Mouse (Mus musculus) hindbrain, embryonic 16.5 days (tissue): ENCODE data around the gene Gm47985. TPM values are rescaled to one million over a fixed set of nuclear protein-coding genes. Genes with fewer than 3 reads are reported as not detected.

Source experiments
- ATAC-seq: fragments of 200-750 bp; cut with Nextera tagmentation; 2 replicates; pipeline ENCODE4 v1.8.0; 2017; ENCODE audit warnings: moderate TSS enrichment, moderate library complexity
- H3K27ac ChIP-seq: fragments of 300-500 bp; sonication (generic); 2 replicates; pipeline ENCODE4 v1.5.1; 2014; ENCODE audit warnings: low read depth, mild to moderate bottlenecking, control low read depth, low read length, moderate library complexity
- H3K27me3 ChIP-seq: fragments of 300-500 bp; sonication (generic); replicated peaks from 2 replicates; pipeline ENCODE4 v1.6.1; 2014; ENCODE audit warnings: low read length; ENCODE audit not compliant: control insufficient read depth, insufficient read depth
- H3K36me3 ChIP-seq: fragments of 300-500 bp; sonication (generic); 2 replicates; pipeline ENCODE4 v1.6.1; 2014; ENCODE audit warnings: mild to moderate bottlenecking, low read length, moderate library complexity, mixed read lengths; ENCODE audit not compliant: control insufficient read depth, insufficient read depth
- H3K4me1 ChIP-seq: fragments of 300-500 bp; sonication (generic); 2 replicates; pipeline ENCODE4 v1.6.1; 2014; ENCODE audit warnings: low read depth, low read length; ENCODE audit not compliant: control insufficient read depth, insufficient read depth
- H3K4me2 ChIP-seq: fragments of 300-500 bp; sonication (generic); 2 replicates; pipeline ENCODE4 v1.6.1; 2014; ENCODE audit warnings: mild to moderate bottlenecking, low read length, control low read depth, moderate library complexity
- H3K4me3 ChIP-seq: fragments of 300-500 bp; sonication (generic); 2 replicates; pipeline ENCODE4 v1.5.1; 2014; ENCODE audit warnings: mild to moderate bottlenecking, low read length, control low read depth, moderate library complexity
- H3K9ac ChIP-seq: fragments of 300-500 bp; sonication (generic); 2 replicates; pipeline ENCODE4 v1.6.1; 2014; ENCODE audit warnings: low read depth, mild to moderate bottlenecking, control low read depth, low read length, moderate library complexity
- H3K9me3 ChIP-seq: fragments of 300-500 bp; sonication (generic); 2 replicates; pipeline ENCODE4 v1.6.1; 2014; ENCODE audit warnings: mild to moderate bottlenecking, low read length, moderate library complexity; ENCODE audit not compliant: control insufficient read depth
- WGBS: fragments of 180-500 bp; shearing (Covaris S2); extraction: QIAGEN DNeasy Blood & Tissue Kit; methylation state at CpG from one replicate; pipeline ENCODE4 v1.1.7; 2014; 5-methylcytosine and 5-hydroxymethylcytosine counted together
- polyA plus RNA-seq: library from polyadenylated mRNA; unstranded; fragments of >200 nt; fragmentation: Nextera tagmentation; extraction: Ambion mirVana; gene quantifications from 2 replicates; pipeline ENCODE4 v1.2.1, GENCODE M21; 2015

Gm47985 gene
- polyA plus RNA-seq, 1 experiment from 2014 or later, result not detected

- Histone ChIP-seq H3K27ac (no peak overlapping the region), H3K4me3 (no peak overlapping the region), H3K9me3 (no peaks in the 10 kb centered on the region), H3K36me3 (no peaks in the 10 kb centered on the region), H3K4me1 (no peaks in the 10 kb centered on the region), H3K27me3 (no peaks in the 10 kb centered on the region), H3K9ac (no peak overlapping the region), H3K4me2 (no peak overlapping the region)
- WGBS, result 100% methylated on average over 1 of the region's 1 CpGs
- no peak for ATAC-seq
Measured at GRCm38 (mm10) chr1:151224536-151224935, 42.2 kb downstream of the Gm47985 start.

DNA sequence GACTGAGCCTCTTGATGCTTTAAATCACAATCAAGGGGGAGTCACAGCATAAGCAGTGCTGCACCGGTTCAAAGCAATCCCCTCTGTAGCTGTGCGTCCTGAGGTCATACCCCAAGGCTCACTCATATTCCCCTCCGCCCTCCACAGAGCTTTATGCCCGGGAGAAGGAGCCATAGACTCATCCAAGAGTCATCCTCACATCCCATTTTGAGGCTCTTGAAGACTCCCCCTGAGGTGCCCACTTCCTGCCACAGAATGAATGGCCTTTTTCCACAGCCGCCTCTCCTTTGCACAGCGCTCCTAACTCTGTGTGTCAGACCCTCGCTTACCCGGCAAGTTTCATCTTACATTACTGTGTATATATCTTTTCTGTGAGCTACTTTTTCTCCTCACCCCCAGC lies 45.2 kb downstream of the Gm47985 start:
- no peaks in the 10 kb centered on the region for H3K36me3 ChIP-seq
- H3K4me1 ChIP-seq, result no peaks in the 10 kb centered on the region
- H3K9me3 ChIP-seq, result no peaks in the 10 kb centered on the region
- no peak overlapping the region for H3K27ac ChIP-seq
- WGBS, result 84% methylated on average over 8 of the region's 8 CpGs
- no peak overlapping the region for H3K4me3 ChIP-seq
- H3K27me3 ChIP-seq, result no peaks in the 10 kb centered on the region
- no peak for ATAC-seq
- H3K4me2 ChIP-seq, result no peak overlapping the region
- no peak overlapping the region for H3K9ac ChIP-seq

- Histone ChIP-seq H3K36me3 (no peaks in the 10 kb centered on the region), H3K27me3 (no peaks in the 10 kb centered on the region), H3K27ac (no peak overlapping the region), H3K9ac (no peak overlapping the region), H3K4me2 (no peak overlapping the region), H3K4me1 (no peaks in the 10 kb centered on the region), H3K4me3 (no peak overlapping the region), H3K9me3 (no peaks in the 10 kb centered on the region)
- WGBS, result 79% methylated on average over 1 of the region's 1 CpGs
- no peak for ATAC-seq
Measured at GRCm38 (mm10) chr1:151228320-151228989, 46.1 kb downstream of the Gm47985 start.

DNA sequence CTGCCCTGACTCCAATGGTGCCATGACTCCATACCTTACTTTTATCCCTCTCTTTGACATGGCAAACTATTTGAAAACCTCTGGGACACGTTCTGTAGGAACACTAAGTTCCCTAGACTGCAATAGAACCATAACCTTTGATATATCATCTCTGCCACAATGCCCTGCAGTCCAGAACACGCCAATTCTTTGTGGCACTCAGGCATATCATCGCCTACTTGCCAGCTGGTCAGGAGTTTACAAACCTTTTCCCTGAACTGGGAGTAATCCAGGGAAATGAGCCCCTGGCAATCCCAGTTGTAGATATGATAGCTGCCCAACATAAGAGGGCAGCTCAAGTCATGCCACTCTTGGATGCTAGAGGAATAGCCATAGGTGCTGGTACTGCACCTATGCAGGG lies 50.0 kb downstream of the Gm47985 start:
- no peak overlapping the region for H3K9ac ChIP-seq
- WGBS, result 83% methylated on average over 3 of the region's 3 CpGs
- H3K4me1 ChIP-seq, result no peaks in the 10 kb centered on the region
- H3K9me3 ChIP-seq, result no peaks in the 10 kb centered on the region; the same call in 1 of the 2 replicates
- ATAC-seq, result no peak
- no peak overlapping the region for H3K27ac ChIP-seq
- H3K27me3 ChIP-seq, result no peaks in the 10 kb centered on the region
- no peak overlapping the region for H3K4me3 ChIP-seq
- H3K36me3 ChIP-seq, result no peaks in the 10 kb centered on the region
- H3K4me2 ChIP-seq, result no peak overlapping the region

GRCm38 (mm10) chr1:151233756-151234155 lies 51.4 kb downstream of the Gm47985 start:
- Histone ChIP-seq H3K9me3 (no peaks in the 10 kb centered on the region; the same call in 1 of the 2 replicates), H3K4me1 (no peaks in the 10 kb centered on the region), H3K27me3 (no peaks in the 10 kb centered on the region), H3K36me3 (no peaks in the 10 kb centered on the region), H3K4me2 (no peak overlapping the region), H3K27ac (no peak overlapping the region), H3K9ac (no peak overlapping the region), H3K4me3 (no peak overlapping the region)
- no peak for ATAC-seq
- 82% methylated on average over 3 of the region's 3 CpGs for WGBS

Other genes starting within 250 kb of the Gm47985 start
- gene Hmcn1, start 189.1 kb upstream of the Gm47985 start, polyA plus RNA-seq, result 1.3 and 1.5 TPM in 2 replicates
- gene Gm8947, start 9.8 kb downstream of the Gm47985 start, polyA plus RNA-seq, result not detected in 2 replicates
- gene Gm47995, start 15.9 kb downstream of the Gm47985 start, polyA plus RNA-seq, result not detected in 2 replicates
- not detected in 2 replicates for gene 3110040M04Rik, start 21.6 kb downstream of the Gm47985 start, polyA plus RNA-seq
- gene Gm47996, start 27.6 kb downstream of the Gm47985 start, polyA plus RNA-seq, result not detected in 2 replicates
- 195 and 223 TPM in 2 replicates for gene Ivns1abp, start 161.9 kb downstream of the Gm47985 start, polyA plus RNA-seq
- 12.6 and 15.1 TPM in 2 replicates for gene Swt1, start 245.9 kb downstream of the Gm47985 start, polyA plus RNA-seq
- gene Trmt1l, start 246.0 kb downstream of the Gm47985 start, polyA plus RNA-seq, result 38.4 and 41.4 TPM in 2 replicates